Mouse (Mus musculus): ENCODE results near the gene Gm11985.

DNA sequence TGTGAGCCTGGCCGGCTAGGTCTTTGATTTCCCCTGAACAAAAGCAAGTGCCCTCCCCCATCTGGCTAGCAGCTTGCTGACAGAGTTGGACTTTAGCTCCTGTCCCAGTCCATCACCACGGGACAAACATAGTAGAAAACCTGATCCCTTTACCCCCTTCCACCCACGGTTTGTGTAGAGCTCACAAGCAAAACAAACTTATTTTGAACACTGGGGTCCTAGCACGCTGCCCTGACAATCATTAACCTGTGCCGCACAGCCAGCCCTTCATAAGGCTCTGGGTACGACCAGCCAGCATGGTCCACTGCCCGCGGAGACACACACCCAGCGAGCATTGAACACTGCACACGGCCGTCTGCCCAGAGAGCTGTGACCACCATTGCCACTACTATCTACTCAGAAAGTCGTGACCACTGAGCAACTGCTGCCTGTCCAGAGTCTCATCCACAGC lies 9.1 kb upstream of the Gm11985 start, which contains the start of gene Igfbp1:
- TF ChIP-seq POLR2A (IDR thresholded peaks at IDR 0.05; ENCODE audit: insufficient read depth, low read depth, low read length) = no peak
- TF ChIP-seq CTCF (IDR thresholded peaks at IDR 0.05; ENCODE audit: insufficient read depth, low read depth, low read length) = no peak

Data from olfactory bulb, adult 2 months (tissue).